Mouse (Mus musculus): ENCODE results near the gene Ms4a6c.
"Not testable (repeated sequence)": the region's sequence is repeated elsewhere in the genome, so short reads cannot be mapped to it uniquely, and the experiment has no call there.

- TF ChIP-seq MAZ (IDR thresholded peaks at IDR 0.05; ENCODE audit: low read depth, low read length); ELF1 (IDR thresholded peaks at IDR 0.05; ENCODE audit: low read depth, low read length); CTCF (IDR thresholded peaks at IDR 0.05 in 2 of 3, conservative IDR thresholded peaks at IDR 0.05 in 1 of 3; ENCODE audit: control insufficient read depth in 1 of 3, insufficient read depth in 1 of 3, low read depth in 2 of 3, low read length in 3 of 3, poor library complexity in 1 of 3, severe bottlenecking in 1 of 3); ZMIZ1 (IDR thresholded peaks at IDR 0.05; ENCODE audit: low read depth, low read length); USF1 (IDR thresholded peaks at IDR 0.05; ENCODE audit: low read depth, low read length); MAX (IDR thresholded peaks at IDR 0.05; ENCODE audit: low read length); EP300 (IDR thresholded peaks at IDR 0.05; ENCODE audit: low read depth in 1 of 2, low read length in 2 of 2); POLR2A (IDR thresholded peaks at IDR 0.05; ENCODE audit: control insufficient read depth in 1 of 2, insufficient read depth in 1 of 2, low read depth in 1 of 2, low read length in 2 of 2, poor library complexity in 1 of 2); CHD1 (IDR thresholded peaks at IDR 0.05; ENCODE audit: low read depth, low read length); MAFK (IDR thresholded peaks at IDR 0.05; ENCODE audit: borderline replicate concordance, low read depth, low read length); TAL1 (IDR thresholded peaks at IDR 0.05; ENCODE audit: low read length); HCFC1 (IDR thresholded peaks at IDR 0.05; ENCODE audit: low read depth, low read length); CHD2 (IDR thresholded peaks at IDR 0.05; ENCODE audit: low read length): not testable (repeated sequence)
These were observed at the start of gene Ms4a6c for GRCm38 (mm10) chr19:11469215-11469614.
